Mouse (Mus musculus) kidney, postnatal 14 days (tissue): ENCODE measurements around the gene Fzd7.
A peak's percentile ranks its signal among the peaks of the same experiment; 100 is the strongest.

Experiments
- DNase-seq: peaks from one replicate; pipeline ENCODE4 v3.0.0; 2022; ENCODE audit warnings: mixed read lengths

Fzd7 gene

DNA sequence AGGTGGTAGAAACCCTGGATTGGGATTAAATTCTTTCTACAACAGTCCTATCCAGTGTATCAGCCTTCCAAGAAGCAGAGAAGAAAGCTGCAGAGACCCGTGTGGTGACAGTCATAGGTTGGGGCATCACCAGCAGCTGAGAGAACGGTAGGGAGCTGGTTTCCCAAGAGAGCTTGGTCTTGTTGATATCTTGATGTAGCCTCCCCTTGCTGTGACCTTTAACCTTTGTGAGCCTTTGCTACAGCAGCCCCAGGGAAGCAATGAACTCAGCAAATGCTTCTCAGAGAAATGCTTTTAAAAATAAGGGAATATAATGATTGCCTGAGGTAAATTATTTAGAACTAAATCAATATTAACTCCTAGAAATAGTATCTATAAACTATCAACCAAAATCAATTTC, 20.1 kb downstream of the Fzd7 start:
- no peak for DNase-seq

DNA sequence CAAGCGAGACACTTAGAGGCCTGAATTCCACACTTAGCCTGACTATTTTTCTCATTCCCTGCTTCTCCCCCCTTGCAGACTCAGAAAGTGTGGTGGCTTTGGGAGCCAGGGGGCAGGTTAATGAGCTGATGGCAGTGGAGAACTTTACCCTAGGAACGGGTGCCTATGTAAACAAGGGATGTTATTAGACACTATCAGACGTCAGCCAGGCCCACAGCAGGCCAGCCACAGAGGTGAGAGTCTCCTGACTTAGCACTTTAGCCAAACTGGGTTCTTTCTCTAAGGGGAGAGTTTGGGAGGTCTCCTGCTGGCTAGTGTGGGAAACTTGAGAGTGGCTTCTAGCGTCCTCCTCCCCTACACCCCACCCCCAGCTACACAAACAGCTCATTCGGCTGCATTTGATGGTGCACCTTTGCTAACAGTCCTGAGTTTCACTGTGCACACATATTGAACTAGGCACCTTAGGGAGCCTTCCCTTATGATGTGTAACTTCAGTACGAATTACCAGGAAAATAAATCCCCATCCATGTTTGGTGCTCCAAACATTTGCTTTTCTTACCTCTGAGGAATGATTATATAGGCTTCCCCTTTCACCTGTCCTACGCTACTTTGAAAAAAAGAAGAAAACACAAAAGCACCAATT, 21.6 kb downstream of the Fzd7 start:
- DNase-seq: peak; percentile 8

DNA sequence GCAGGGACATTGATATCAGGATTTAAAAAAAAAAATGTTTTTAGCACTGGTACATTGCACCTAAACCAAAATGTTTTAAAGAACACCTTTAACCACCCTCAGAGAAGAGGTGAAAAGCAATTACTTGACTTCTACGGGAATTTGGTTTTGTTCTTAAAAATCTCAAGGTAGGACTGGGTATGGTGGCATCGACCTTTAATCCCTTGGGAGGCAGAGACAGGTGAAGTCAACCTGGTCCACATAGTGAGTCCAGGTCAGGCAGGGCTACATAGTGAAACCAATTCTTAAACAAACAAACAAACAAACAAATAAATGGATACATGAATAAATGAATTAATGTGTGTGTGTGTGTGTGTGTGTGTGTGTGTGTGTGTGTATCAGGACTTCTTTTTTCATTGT, 22.1 kb downstream of the Fzd7 start:
- DNase-seq: no peak

DNA sequence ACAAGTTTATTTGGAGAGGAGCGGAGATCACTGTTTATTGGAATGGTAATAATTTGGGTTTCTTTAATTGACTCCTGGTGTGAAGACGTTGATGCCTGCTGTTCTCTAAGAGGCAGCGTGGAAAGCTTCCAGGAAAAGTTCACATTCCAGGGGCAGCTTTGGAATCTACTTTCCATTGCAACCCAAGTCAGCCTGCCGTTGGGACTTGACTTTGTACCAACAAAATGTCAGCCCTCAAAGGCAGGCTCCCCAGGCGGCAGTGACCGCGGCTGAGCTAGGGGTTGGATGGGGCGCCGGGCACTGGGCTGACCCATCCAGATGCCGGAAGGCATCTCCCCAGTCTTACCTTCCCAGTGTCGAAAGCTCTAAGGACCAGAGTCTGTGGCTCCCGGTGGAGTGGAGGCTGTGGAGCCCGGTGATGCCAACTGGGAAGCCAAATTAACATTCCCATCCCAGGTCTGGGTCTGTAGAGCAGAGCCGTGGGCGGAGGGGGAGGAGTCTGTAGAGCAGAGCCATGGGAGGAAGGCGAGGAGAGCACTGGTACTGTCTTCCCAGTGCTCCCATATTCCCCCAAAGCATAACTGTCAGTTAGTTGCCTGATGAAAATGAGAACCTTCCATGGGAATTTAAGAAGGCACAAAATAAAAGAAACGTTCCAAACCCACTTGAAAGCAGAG, 26.4 kb downstream of the Fzd7 start:
- DNase-seq: peak; percentile 55

DNA sequence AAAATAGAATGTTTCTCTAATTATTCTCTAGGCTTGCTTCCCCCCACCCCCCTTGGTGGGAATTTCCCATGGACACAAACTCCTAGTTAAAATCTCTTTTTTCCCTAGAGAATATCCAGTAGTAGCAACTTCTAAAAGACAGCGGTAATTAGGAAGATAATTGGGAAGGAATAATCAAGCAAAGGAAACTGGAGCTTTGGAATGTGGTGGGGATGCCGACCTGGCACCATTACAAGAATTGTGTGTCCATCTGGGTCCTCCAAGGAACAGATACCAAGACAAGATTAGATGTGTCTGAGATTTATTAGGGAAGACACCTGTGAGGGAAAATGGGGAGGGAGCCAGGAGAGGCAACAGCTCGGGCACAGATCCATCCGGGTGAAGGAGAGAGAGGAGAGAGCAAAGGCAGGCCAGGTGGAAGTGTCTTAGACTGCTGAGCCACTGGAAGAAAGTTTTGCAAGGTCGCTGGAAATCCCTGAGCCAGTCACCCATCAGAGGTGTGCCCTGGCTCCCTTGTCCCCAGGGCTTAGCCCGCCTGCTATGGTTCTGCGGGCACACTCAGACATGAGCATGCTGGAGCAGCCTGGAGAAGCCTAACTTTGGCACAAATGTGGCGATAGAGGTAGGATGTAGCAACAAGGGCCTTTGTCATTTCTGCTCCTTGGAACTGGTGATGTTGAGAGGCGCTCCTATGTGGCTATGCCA, 29.5 kb downstream of the Fzd7 start:
- DNase-seq: no peak

DNA sequence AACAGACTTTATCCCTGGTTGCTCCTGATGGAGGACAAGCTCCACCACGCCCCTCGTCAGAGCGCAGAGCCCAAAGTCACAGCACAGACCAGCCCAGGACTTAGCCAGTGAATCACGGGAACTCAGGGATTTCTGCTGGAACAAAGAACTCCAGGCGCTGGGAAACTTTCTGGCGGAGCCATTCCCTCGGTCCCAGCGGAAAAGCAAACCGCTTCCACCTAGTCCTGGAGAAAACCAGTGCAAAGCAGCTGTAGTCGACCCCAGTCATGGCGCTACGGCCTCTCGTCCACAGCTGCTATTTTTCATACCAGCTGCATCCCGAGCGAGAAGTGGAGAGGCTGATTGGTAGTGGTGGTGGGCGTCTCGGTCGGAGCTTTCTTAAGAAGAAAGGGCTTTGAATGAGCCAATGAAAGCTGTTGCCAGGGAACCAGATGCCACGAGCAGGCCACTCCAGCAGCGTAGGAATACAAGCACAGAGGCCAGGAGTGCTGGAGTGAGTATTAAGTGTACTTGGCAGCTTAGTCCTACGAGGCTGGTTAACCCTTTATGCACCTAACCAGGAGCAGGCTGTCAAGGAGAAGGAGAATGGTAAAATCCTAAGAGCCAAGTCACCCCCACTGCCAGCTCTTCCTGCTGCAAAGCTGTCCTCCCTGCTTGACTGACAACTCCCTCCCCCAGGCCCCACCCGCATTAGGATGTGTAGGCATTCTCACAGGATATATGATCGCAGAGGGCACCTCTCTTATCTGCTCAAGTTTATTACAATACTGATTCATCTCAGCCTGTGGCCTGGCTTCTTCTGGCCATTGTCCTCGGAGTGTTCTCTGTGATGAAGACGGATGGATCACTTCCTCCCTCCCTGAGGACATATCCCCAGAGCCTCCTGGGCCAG, 34.0 kb downstream of the Fzd7 start, which contains the start of gene Gm973:
TSS of gene Gm973 (plus strand) at position 239 of the 892 bp plus-strand sequence.
- peak; percentile 37 for DNase-seq

DNA sequence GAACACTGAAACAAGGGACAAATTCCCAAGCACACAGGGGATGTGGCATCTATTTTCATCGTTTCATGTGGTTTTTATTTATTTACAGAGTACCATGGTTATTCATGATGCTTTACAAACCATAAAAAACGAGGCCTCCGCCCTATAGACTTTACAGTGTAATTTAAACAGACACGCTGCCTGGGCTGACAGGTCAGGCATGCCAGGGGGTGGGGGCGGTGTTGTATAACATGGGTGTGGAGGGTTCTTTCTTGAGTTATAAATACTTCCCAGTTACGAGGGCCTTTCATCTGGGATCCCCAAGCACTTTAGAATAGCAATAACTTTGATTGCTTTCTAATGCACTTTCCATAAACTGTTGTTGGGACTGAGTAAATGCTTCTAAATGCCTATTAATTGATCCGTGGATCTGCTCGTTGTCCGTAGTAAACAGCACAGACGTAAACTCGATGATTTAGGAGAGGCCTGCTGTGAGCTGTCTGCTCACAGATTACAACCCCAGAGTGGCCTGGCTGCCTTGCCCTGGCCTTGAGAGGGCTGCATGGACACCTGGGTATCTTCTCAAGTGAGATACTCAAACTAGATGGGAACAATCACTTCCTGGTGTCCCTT, 38.1 kb downstream of the Fzd7 start:
- DNase-seq: no peak

DNA sequence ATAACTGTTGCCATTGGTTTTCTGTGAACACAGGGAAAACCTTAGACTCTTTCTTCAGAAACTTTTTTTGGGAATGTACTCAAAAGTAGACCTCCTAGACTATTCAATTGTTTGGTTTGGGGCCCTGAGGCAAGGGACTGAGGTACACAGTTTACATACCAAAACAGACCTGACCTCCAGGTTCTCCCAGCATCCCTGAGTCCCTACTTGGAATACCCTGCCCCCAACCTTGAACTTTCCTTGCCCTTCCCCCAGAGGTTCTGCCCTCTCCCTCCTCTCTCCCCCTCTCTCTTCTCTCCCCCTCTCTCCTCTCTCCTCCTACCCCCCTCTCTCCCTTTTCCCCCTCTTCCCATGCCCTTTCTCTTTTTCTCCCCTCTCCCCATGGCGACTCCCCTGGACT, 40.2 kb downstream of the Fzd7 start:
- no peak for DNase-seq

DNA sequence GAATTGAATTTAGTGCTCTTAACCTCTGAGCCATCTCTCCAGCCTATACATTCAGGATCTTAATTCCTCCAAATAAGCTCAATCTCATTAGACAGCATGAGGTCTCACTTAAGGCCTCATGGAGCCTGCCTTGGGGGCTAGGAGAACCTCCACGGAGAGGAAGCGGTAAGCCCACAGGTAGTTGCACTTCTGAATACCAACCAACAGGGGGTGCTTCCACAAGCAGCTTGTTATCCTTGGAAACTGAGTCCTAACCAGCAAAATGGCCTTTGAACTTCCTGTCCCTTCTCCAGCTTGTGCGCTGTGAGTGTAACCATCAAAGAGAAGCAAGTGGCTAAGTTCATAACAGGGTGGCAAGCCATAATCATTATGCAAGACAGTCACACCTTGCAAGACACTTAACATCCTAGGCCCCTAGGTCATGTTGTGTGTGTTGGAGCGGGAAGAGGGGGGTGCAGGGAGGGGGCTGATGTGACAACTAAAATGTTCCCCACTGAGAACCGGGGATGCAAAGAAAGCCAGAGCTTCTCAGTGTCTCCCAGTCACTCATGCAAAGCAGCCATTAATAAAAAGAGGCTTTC, 41.2 kb downstream of the Fzd7 start:
- no peak for DNase-seq

DNA sequence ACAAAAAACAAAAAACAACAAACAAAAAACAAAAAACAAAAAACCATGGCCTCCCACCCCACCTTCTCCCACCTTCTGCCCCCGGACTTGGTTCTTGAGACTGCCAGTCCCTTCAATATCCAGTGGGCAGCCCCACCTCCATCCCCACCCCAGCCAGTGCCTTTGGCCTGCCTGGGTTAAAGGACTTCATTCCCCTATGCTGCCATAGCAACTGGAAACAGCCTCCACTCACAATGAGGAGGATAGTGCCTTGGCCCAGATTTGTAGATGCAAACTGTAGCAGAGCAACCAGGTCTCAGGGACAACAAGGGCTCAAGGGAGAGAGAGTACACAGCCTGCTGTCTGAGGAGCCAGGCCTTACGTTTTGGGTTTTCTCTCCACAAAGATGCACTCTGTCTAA, 41.8 kb downstream of the Fzd7 start:
- no peak for DNase-seq

DNA sequence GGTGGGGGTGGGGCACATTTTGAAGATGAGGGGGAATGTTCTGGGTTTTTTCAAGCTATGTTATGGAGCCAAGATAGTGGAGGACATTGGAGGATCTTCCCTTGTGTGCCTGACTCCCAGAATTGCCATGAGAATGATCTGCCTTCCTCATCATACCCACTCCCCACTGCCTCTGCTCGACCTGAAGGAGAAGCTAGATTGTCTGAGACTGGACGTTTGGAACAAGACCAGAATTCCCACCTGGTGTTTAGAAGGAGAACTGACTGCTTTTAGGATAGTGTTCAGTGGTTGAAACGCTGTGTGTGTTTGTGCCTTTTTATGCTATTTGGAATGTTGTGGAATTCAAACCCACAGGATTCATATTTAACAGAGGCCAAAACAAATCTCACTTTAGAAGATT, 42.5 kb downstream of the Fzd7 start:
- no peak for DNase-seq

DNA sequence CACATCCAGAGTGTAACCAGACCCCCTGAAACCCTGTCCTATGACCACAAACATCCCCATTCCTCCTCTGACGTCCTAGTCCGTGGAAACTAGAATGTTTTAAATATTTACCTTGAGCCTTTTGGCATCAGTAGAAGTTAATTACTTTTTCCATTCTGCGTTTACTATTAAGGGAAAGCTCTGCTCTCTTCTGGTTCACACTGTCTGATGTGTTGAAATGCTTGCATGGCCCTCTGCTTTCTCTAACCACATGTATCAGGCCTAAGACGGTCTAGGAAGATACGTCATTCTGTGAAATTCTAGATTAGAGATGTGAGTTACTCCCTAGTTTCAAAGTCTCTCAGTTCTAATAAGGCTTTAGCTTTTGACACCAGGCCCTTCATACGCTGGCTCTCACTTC, 45.0 kb downstream of the Fzd7 start:
- no peak for DNase-seq

DNA sequence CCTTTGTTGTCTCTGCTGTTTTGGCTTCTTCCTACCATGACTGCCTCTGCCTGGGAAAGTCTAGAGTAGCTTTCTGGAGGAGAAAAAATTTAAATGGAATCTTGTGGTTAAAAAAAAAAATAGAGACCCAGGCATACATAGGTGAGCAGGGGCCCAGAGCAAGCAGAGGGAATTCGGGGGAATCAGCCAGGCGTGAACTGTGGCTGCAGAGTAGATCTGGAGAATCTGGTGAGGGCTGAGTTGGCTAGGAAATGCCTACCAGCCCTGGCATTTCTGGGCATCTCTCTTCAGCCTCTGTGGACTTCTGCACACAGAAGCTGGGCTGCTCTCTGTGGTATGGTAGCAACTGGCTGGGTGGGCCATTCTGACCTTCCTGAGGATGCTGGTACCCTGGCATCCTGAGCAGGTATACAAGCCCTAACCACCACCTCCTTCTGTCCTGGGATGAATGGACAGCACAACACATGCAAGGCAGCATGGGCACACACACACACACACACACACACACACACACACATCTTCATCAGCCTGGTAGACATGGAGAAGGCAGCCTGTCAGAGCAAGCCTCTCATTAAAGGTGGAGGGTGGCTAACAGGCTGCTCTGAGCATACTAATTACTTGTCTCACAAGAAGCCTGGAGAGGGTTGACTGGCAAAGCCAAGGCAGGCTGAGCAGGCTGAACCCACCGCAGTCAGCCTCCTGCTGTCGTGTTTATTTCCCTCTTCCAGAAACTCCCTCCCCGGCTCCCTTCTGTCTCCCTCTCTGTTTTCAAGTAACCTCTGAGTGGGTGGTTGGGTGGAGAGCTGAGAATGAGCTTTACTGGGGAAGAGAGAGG, 53.0 kb downstream of the Fzd7 start:
- no peak for DNase-seq
